Mouse (Mus musculus): ENCODE results near the gene Tmem9b.

The Tmem9b gene

DNA sequence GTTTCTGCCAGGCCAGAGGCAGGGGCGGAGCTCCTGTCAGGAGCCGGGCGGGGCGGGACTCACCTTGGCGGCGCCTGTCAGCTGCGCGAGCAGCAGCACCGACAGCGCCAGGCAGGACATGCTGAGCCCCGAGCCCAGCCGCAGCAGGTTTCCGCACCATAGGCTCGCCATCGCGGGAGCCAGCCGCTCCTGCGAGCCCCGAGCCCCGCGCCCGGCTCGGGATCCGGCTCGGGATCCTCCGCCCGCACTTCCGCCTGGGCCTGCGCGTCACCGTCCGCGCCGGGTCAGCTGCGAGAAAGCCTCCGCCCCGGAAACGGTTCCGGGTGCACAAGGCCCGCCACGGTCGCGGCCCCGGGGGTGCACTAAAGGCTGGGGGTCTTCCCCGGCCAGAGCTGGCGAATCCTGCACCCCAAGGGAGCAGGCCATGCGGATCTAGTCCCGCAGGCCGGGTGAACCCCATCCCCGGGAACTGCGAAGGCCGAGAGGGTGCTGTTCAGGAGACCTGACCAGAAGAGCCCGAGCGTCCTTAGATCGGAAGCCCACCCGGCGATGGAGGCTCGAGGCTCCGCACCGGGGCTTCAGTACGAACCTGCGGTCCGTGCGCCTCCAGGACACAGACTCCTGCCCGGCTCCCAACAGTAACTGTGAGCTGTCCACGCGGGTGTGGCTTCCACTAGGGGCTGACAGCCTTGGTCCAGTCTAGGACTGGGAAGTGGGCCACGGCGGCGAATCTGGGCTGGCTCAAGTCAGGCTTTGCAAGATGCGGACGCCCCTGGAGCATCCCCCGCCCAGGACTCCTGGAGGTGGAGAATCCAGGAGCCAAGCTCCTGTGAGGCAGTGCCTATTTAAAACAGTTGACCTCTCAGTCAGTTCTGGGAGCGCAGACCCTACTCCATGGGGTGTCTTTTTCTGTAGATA is at the start of gene Tmem9b:
Gene Tmem9b (minus strand): TSS at position 868 of the 918 bp plus-strand sequence.
- DNase-seq (ENCODE audit: low spot score in 2 of 2), result peak; percentile 77 to 79

DNA sequence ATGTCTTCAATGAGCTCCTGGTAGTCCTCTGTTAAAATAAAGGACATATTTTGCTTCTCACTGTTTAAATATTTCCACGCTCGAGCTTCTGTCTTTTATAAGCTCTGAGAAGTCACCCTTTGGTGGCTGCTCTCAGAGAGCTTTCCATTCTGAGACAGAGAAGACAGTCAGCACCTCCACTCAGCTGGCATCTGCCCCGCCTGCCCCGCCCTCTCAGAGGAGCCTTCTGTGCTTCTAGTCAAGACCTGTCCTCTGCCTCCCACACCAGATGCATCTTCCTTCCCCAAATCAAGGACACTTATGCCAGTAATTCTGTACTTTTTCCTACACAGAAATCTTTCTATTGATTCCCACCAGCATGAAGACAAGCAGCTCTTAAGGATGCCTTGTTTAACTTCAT is 48.0 kb upstream of the Tmem9b start:
- DNase-seq (ENCODE audit: low spot score in 2 of 2), result no peak

DNA sequence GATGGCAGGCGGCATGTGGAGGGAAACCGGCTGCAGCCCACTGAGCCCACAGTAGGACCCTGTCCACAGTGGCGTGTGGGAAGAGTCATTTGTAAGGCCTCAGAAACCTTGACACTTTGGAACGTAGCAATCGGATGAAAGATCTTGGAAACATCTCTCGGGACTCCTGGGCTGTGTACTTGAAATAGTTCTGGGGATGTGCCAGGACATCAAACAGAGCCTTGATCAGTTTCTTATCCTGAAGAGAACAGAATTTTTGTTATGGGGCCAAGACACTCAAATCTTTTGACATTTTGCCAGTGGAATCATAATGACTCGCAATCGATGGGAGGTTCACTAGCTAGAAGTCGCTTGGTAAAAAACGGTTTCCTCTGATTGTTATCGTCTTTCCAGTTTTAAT is 46.5 kb upstream of the Tmem9b start:
- no peak for DNase-seq (ENCODE audit: low spot score in 2 of 2)

DNA sequence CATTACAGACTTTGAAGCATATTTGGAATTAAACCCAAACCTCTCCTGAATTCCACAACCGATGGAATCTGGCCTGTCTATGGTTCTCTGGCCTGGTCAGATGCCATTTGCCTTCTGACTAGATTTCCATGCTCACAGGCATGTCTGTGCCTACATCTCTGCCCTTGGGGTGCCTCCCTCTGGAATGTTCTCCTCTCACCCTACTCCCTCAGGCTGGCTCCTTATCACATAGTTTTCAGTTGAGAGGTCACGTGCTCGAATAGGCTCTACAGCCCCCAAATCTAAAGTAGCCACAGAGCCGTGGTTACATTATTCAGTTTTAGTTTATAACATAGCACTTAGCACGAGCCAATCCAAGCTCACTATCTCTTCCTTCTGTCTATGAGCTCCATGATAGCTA is 42.9 kb upstream of the Tmem9b start:
- DNase-seq (ENCODE audit: low spot score in 2 of 2), result no peak

DNA sequence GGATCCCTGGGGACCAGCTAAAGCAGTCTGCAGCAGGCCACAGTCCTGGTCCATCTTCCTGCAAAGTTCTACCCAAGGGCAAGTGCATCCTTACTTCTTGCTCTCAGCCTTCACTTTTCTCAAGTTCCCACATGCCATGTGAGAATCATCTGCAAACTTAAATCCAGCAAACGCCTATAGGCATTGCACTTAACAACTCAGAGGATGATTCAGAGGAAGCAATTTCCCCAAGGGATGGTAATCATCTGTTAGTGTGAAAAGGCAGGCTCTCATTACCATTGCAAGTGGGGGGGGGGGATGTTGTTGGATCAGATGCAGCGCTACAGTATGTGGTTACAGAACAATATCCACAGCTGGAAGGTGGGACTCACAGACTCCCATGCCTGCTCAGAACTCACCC is 41.9 kb upstream of the Tmem9b start:
- no peak for DNase-seq (ENCODE audit: low spot score in 2 of 2)

DNA sequence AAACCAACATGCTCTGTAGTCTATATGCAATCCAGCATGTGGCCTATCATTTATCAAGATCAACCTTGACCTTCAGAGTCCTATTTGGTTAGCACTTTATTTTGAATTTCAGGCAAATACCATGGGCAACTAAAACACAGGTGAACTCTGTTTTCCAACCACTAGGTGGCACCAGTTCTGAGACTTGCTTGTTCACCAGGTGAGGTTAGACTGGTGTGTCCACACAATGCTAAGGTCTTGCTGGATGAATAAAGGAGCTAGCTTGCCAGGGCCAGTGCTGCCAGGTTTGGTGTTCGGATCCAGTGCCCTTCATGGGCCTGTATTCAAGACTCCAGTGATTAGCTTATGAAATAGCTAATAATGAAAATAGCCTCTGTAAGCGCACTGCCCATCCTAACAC is 40.1 kb upstream of the Tmem9b start:
- peak; percentile 35 to 36 for DNase-seq (ENCODE audit: low spot score in 2 of 2)

DNA sequence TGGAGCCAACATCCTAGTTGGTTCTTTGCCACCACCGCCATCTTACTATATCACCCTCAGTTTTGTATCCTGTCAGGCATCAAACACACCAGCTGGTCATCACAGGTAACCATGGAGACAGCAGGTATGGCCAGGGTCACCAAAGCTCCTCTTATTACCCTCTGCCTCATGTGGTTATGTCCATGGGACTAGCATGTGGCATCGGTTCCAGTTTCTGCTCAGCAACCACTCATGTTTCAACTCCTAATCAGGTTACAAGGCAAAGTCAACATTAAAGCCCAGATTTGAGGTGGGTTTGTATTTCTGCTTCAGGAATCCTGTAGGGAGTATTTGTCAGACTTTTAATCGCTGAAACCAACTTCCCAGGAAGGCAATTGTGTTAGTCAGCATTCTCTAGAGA is 38.1 kb upstream of the Tmem9b start:
- no peak for DNase-seq (ENCODE audit: low spot score in 2 of 2)

DNA sequence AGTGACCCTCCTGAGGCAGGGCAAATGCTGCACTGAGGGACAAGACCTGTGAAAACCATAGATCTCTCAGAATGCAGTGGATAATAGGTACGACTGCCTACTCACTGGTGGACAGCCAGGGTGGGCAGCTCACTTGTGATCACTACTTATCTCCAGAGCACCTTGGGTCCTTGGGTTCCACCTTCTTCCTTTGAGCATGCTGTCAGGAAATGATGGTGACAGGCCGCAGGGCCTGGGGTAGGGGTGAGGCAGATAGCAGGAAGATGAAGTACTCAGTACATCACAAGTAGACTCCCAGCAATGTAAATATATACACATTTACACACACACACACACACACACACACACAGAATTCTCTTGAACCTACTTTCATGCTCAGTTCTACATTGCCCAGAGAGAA is 35.2 kb upstream of the Tmem9b start:
- DNase-seq (ENCODE audit: low spot score in 2 of 2), result no peak

DNA sequence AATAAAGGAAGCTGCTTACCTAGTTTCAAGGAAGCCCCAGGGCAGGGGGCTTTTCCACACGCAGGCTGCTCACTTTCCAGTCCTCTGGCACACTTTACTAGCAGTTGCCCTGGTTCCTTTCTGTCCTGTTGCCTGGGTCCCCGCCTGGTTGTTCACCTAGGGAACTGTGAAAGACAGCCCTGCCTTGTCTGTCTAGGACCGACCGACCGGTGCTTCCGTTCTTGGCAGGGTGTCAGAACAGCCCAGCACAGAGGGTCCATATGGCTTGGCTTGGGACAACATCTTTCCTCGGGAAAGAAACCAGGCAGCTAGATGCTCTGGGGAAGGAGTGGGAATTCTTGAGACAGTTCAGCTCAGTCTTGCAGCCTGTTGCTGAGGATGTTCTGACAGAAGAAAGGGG is 30.6 kb upstream of the Tmem9b start:
- no peak for DNase-seq (ENCODE audit: low spot score in 2 of 2)

DNA sequence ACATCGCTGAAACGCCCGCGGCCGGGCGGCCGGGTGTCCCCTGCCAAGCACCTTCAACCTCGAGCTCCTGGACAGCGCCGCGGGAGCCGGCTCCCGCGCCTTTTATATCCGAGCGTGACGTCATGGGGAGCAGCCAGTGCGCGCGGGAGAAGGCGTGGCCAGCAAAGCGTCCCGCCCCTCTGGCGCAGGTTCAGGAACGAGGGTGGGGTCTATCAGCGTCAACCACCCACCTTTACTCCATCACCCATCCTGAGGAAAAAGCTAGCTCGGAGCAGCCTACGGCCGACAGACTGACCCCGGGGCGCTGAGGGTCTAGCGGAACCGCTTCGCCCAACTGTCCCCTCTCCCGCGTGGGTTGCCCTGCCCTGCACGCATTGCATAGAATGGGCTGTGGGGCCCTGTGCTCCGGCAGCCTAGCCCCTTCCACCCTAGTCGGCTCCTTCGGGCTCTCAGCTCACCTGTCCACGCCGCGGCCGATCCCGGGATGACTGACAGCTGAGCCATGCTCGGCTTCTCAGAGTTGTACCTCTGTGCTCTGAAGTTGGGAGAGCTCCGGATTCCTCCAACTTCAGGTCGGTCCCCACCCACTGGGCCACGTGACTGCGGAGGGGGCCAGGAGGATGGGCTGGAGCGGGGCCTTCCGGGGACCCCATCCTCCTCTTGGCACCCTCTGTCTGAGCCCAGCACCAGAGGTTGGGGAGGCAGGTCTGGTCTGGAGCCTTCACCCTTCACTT is 29.0 kb upstream of the Tmem9b start, which contains the start of gene Nrip3:
Gene Nrip3 (minus strand): TSS at position 556 of the 734 bp plus-strand sequence.
- DNase-seq (ENCODE audit: low spot score in 2 of 2), result peak; percentile 49 to 62

DNA sequence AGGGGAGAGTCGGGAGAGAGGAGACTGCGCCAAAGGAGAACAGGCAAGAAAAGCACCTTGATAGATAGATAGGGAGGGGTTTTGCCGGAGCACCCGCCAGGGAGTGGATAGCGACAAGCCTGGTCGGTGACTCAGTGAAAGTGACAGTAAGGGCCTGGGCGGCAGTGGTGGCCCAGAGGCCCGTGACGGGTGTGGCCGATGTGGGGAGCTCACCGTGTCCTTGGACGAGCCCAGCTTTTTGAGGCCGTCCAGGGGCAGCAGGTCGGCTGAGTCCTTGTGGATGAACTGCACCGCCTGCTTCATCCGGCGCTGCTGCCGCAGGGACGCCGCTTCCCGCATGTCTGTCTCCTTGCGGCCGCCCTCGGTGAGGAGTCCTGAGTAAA is 28.4 kb upstream of the Tmem9b start:
- peak in 1 of 2 experiments; percentile 22 for DNase-seq (ENCODE audit: low spot score in 2 of 2)

DNA sequence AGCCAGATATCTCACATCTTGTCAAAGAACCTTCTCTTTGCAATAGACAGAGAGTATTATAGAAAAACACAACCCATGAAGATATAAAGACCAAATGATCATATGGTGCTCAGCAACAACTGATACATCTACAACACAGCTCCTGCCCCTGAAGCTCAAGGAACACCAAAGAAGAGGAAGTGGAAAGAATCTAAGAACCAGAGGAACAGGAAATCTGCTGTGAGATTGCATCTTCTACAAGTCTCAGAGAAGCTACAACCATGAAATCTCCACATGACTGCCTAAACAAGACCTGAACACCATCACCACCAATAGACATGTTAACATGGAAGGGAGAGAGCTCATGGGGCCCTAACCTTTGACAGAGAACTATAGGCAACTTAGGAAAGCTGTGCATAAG is 19.6 kb upstream of the Tmem9b start:
- DNase-seq (ENCODE audit: low spot score in 2 of 2), result no peak

DNA sequence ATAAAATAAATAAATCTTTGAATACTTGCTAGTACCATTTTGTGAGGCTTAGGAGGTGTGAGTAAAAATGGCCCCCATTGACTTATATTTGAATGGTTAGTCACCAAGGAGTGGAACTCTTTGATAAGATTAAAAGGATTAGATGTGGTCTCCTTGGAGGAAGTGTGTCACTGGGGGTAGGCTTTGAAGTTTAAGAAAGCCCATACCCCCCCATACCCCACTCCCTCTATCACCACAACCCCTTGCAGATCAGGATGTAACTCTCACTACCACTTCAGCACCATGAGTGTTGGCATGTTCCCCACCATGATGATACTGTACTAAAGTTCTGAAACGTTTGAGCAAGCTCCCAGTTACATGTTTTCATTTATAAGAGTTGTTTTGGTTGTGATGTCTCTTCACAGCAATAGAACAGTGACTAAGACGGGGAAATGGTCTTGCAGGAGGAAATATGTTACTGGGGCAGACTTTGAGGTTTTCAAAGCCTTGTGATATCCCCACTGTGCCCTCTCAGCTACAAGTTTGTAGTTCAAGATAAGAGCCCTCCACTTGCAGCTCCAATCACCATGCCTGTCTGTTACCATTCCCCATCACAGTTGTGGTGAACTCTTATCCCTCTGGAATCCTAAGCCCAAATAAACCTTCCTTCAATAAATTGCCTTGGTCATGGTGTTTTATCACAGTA is 16.2 kb upstream of the Tmem9b start:
- DNase-seq (ENCODE audit: low spot score in 2 of 2), result no peak

DNA sequence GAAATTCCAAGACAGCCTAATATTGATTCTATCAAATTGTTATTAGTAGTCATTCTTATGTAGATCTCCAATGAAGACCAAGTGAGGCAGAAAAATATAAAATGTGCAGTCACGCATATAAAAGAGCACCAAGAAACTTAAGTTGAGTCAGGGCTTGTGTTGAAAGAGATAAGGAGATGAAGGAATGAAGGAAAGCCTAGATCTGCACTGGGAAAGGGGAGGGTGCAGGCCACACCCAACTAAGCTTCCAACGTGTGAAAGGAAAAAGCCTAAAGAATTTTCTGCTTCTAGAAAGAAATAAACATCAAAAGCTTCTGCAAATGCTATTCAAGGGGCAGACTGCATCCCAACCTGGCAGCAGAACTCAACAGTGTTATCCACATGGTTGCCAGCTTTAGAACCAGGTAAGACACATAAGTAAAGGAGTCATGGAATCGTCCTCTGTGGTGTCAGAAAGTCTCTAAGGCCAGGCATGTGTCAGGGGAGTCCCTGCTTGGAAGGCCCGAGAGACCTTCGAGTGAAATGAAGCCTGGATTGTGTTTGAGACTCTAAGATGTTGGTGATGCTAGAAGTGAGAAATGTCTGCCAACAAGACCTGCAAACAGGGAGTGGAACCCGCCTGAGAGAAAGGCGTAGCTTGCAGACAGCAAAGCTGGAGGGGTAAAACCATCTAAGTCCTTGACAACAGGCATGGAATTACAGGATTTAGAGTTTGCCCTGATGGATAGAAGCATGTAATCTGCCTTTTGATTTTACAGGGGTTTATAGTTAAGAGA is 15.1 kb upstream of the Tmem9b start:
- DNase-seq (ENCODE audit: low spot score in 2 of 2), result peak in 1 of 2 experiments; percentile 19

DNA sequence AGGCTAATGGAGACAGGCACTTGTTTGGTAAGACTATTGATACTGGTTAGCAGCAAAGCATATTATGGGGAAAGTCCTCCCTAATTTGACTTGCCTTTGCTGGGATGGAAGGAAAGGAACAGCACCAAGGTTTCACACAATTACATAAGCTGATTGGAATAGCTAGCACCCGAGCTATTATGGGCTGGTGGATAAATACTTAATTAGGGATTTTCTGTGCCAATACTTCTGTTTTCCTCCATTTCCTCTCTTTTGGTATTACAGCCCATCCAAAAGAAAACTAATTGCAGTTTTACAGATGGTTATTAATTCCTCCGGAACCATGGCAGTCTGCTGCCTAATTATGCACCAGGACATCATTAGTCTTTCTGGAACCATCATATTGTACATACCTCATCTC is 11.3 kb upstream of the Tmem9b start:
- DNase-seq (ENCODE audit: low spot score in 2 of 2), result no peak

DNA sequence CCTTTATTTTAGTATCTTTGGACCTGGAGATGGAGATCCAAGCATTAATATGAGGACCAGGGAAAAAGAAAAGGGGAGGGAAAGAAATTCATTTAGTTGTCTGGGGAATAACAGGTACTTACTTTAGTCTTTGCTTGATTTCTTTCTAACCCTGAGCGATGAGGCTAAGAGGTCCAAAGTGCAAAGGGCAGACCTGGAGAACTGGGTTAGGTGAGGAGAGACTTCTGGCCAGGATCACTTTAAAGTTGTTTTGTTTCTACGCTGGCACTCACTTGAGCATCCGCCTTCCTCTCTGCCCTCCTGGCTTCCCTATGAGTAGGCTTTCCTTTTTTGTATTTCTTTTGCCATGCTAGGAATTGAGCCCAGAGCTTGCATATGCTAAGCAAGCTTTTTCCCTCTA is 3.6 kb upstream of the Tmem9b start:
- no peak for DNase-seq (ENCODE audit: low spot score in 2 of 2)

DNA sequence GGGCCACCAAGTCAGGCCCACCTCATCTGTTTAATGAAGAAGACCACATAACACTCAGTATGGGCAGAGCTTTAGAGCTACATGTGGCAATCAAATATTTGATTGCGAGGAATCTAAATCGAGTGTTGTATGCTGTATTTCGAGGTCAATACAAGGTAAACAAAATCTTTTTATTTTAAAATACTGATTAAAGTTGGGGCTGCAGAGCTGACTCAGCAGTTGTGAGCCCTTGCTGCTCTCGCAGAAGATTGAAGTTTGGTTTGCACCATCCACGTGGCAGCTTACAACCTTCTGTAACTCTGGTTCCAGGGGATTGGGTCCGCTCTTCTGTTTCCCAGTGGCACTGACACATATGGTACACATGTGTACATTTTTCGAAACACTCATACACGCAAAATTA is 1.4 kb upstream of the Tmem9b start:
- DNase-seq (ENCODE audit: low spot score in 2 of 2), result no peak

DNA sequence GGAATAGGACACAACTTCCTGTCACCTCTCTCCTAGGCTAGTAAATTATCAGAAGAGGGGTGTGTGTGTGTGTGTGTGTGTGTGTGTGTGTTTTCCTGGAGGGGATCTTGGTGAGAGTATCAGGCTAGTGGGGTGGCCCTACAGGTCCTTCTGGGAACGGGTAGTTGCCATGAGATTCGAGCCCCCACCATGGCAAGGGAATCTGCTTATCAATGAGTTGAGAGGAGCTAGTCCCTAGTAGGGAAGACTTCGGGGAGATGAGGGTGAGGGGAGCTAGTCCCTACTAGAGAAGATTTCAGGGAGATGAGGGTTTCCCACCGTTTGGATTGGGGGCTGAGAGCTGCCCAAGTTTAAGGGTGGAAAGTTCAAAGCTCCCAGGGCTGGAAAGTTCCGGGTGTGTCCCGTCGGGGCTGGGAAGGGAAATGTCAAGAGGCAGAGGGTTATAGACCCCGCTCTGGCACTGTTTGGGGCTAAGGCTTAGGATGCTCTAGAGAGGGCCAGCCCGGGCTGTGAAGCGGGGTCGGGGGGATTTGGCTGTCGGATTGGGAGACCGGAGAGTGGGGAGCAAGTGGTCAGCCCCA is 1.2 kb downstream of the Tmem9b start:
- DNase-seq (ENCODE audit: low spot score in 2 of 2), result no peak

DNA sequence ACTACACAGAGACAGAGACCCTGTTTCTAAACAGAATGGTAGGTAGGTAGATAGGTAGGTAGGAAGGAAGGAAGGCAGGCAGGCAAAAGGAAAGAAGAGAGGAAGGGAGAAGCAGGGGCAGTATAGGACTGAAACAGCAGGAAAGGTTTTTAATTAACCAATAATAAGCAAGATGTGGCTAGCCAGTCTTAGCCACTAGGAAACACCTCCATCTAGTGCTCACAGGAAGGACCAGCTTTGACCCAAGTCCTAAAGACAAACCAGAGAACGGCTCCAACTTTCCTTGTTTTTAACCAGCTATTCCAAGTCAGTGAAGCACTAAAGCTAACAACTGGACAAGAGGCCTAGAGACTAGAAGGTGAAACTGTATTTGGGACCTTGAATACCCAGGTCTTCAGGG is 4.9 kb downstream of the Tmem9b start:
- no peak for DNase-seq (ENCODE audit: low spot score in 2 of 2)

DNA sequence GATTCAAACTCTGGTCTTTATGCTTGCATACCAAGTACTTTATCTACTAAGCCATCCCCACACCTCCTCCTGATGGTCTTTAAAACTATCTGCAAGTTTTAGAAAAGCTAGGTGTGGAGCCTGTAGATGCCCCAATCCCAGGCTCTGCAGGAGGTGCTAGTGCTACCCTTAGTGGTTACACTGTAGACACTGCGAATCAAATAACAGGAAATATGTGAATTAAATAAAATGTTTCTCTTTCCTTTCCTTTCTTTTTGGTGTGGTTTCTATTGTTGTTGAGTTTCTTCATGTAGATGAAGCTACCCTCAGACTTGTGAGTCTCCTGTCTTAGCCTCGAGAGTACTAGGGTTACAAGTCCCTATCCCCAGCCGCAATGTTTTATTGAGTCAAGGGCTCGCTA is 11.0 kb downstream of the Tmem9b start:
- DNase-seq (ENCODE audit: low spot score in 2 of 2), result no peak

DNA sequence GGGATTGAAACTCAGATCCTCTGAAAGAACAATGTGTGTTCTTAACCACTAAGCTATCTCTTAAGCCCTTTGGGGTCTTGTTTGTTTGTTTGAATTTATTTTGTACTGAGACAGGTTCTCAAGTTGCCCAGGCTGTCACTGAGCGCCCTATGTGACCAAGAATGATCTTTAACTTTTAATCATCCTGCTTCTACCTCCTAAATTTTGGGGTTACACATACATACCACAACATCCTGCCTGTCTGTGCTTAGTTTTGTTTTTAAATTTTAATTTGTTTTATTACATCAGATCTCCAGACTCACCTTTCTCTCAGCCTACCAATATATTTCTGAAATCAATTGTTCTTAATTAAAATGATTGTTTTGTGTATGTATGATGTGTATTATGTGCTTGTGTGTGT is 11.6 kb downstream of the Tmem9b start:
- DNase-seq (ENCODE audit: low spot score in 2 of 2), result no peak
